Mouse (Mus musculus) brain, embryonic 18.5 days (tissue): ENCODE results near the gene Acat3.
"Not testable (repeated sequence)": the region's sequence is repeated elsewhere in the genome, so short reads cannot be mapped to it uniquely, and the experiment has no call there.

Source experiments
- DNase-seq: peaks from one replicate; pipeline ENCODE4 v3.0.0-alpha.2; 2012; ENCODE audit warnings: low read depth, low spot score

Acat3 gene

GRCm38 (mm10) chr17:12916588-12917380, 23.6 kb downstream of the Acat3 start:
- no peak for DNase-seq

- DNase-seq, result peak; percentile 99
Observed at GRCm38 (mm10) chr17:12915881-12916583, 24.4 kb downstream of the Acat3 start, which contains the start of gene Mrpl18. Gene Mrpl18 (minus strand): TSS chr17:12916345.

- DNase-seq, result no peak
Observed at GRCm38 (mm10) chr17:12915488-12915880, 24.9 kb downstream of the Acat3 start, which contains the start of gene Tcp1. Gene Tcp1 (plus strand): TSS chr17:12915701.

GRCm38 (mm10) chr17:12910391-12910790, 30.0 kb downstream of the Acat3 start:
- no peak for DNase-seq

- DNase-seq, result no peak
Observed at GRCm38 (mm10) chr17:12909361-12910280, 30.8 kb downstream of the Acat3 start, which contains the start of gene Pnldc1. Gene Pnldc1 (minus strand): TSS chr17:12910230.

- no peak for DNase-seq
Observed at GRCm38 (mm10) chr17:12906436-12906835, 34.0 kb downstream of the Acat3 start.

GRCm38 (mm10) chr17:12905810-12906209, 34.6 kb downstream of the Acat3 start:
- no peak for DNase-seq

GRCm38 (mm10) chr17:12904349-12904748, 36.1 kb downstream of the Acat3 start:
- no peak for DNase-seq

GRCm38 (mm10) chr17:12903372-12904333, 36.7 kb downstream of the Acat3 start:
- DNase-seq, result no peak

GRCm38 (mm10) chr17:12902291-12902690, 38.1 kb downstream of the Acat3 start:
- no peak for DNase-seq

- DNase-seq, result not testable (repeated sequence)
Observed at GRCm38 (mm10) chr17:12898607-12899006, 41.8 kb downstream of the Acat3 start.

- no peak for DNase-seq
Observed at GRCm38 (mm10) chr17:12897674-12898073, 42.7 kb downstream of the Acat3 start.

- no peak for DNase-seq
Observed at GRCm38 (mm10) chr17:12892033-12892432, 48.4 kb downstream of the Acat3 start.

GRCm38 (mm10) chr17:12891054-12891453, 49.3 kb downstream of the Acat3 start:
- no peak for DNase-seq

- DNase-seq, result no peak
Observed at GRCm38 (mm10) chr17:12887021-12887775, 53.2 kb downstream of the Acat3 start.

- DNase-seq, result no peak
Observed at GRCm38 (mm10) chr17:12886620-12887019, 53.8 kb downstream of the Acat3 start.

- no peak for DNase-seq
Observed at GRCm38 (mm10) chr17:12881216-12881615, 59.2 kb downstream of the Acat3 start.

GRCm38 (mm10) chr17:12880178-12880577, 60.2 kb downstream of the Acat3 start:
- peak; percentile 64 for DNase-seq

GRCm38 (mm10) chr17:12875734-12876133, 64.7 kb downstream of the Acat3 start, which contains the start of gene Mrgprh:
Gene Mrgprh (plus strand): TSS chr17:12876034.
- DNase-seq, result no peak
